Mouse (Mus musculus) embryonic facial prominence, embryonic 11.5 days (tissue): ENCODE results near the gene Sgk2. TPM values are rescaled to one million over a fixed set of nuclear protein-coding genes. Genes with fewer than 3 reads are reported as not detected.

Experiments used
- ATAC-seq: fragments of 200-750 bp; cut with Nextera tagmentation; replicated peaks from 2 replicates; pipeline ENCODE4 v1.8.0; 2017; ENCODE audit warnings: low read depth; ENCODE audit not compliant: insufficient number of reproducible peaks, low FRiP score, low TSS enrichment
- DNase-seq: peaks from one replicate; pipeline ENCODE4 v3.0.0-alpha.2; 2015; ENCODE audit warnings: low spot score
- H3K27ac ChIP-seq: fragments of 300-500 bp; sonication (generic); replicated peaks from 2 replicates; pipeline ENCODE4 v1.5.1; 2014; ENCODE audit warnings: mild to moderate bottlenecking, low read depth, low read length, control low read depth
- H3K27me3 ChIP-seq: fragments of 300-500 bp; sonication (generic); 2 replicates; pipeline ENCODE4 v1.6.1; 2014; ENCODE audit warnings: mild to moderate bottlenecking, low read length, moderate library complexity, mixed read lengths; ENCODE audit not compliant: control insufficient read depth, insufficient read depth
- H3K36me3 ChIP-seq: fragments of 300-500 bp; sonication (generic); replicated peaks from 2 replicates; pipeline ENCODE4 v1.6.1; 2014; ENCODE audit warnings: low read depth, mild to moderate bottlenecking, low read length, moderate library complexity, mixed read lengths; ENCODE audit not compliant: control insufficient read depth, insufficient read depth
- H3K4me1 ChIP-seq: fragments of 300-500 bp; sonication (generic); 2 replicates; pipeline ENCODE4 v1.6.1; 2014; ENCODE audit warnings: low read length, mixed read lengths; ENCODE audit not compliant: control insufficient read depth, insufficient read depth
- H3K4me2 ChIP-seq: fragments of 300-500 bp; sonication (generic); 2 replicates; pipeline ENCODE4 v1.6.1; 2014; ENCODE audit warnings: low read depth, mild to moderate bottlenecking, control low read depth, low read length, moderate library complexity
- H3K4me3 ChIP-seq: fragments of 300-500 bp; sonication (generic); 2 replicates; pipeline ENCODE4 v1.5.1; 2014; ENCODE audit warnings: low read depth, low read length, control low read depth
- H3K9ac ChIP-seq: fragments of 300-500 bp; sonication (generic); replicated peaks from 2 replicates; pipeline ENCODE4 v1.6.1; 2014; ENCODE audit warnings: mild to moderate bottlenecking, control low read depth, low read length
- H3K9me3 ChIP-seq: fragments of 300-500 bp; sonication (generic); replicated peaks from 2 replicates; pipeline ENCODE4 v1.6.1; 2016; ENCODE audit warnings: mild to moderate bottlenecking, low read length, inconsistent platforms, mixed read lengths; ENCODE audit not compliant: control insufficient read depth
- WGBS: fragments of 180-500 bp; shearing (Covaris S2); extraction: QIAGEN DNeasy Blood & Tissue Kit; methylation state at CpG from one replicate; pipeline ENCODE4 v1.1.7; 2014; 5-methylcytosine and 5-hydroxymethylcytosine counted together
- polyA plus RNA-seq: library from polyadenylated mRNA; unstranded; fragments of >200 nt; fragmentation: Nextera tagmentation; extraction: Ambion mirVana; gene quantifications from 2 replicates; pipeline ENCODE4 v1.2.1, GENCODE M21; 2014

Sgk2 gene
- not detected in 2 replicates for polyA plus RNA-seq

DNA sequence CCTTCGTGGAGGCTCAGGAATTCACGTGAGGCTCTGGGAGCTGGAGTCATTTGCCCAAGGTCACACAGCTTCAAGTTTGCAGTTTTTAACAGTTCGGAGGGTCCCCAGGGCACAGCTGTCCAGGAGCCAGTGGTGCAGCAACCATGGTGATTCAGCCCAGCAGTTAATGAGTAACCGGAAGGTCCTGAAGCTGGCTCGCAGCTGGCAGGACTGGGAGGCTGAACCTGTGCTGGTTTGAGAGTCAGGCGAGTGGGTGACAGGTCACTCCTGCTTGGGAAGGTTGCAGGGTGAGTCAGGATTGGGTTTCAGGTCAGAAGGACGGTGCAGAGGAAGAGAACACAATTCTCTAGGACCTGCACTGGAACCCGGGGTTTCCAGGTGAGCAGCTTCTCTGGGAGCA is at the start of gene Sgk2:
Gene Sgk2 (plus strand): TSS at position 113 of the 400 bp plus-strand sequence.
- H3K27ac ChIP-seq = no peak within 1 kb of the TSS
- no peaks in the 10 kb centered on the region for H3K9me3 ChIP-seq
- 50% methylated on average over 8 of the region's 8 CpGs for WGBS
- H3K27me3 ChIP-seq = no peaks in the 10 kb centered on the region
- no peak within 1 kb of the TSS for H3K4me3 ChIP-seq
- H3K36me3 ChIP-seq = no peaks in the 10 kb centered on the region
- DNase-seq (no peak), ATAC-seq (no peak)
- H3K9ac ChIP-seq = no peak within 1 kb of the TSS
- no peak within 1 kb of the TSS for H3K4me2 ChIP-seq
- no peaks in the 10 kb centered on the region for H3K4me1 ChIP-seq

DNA sequence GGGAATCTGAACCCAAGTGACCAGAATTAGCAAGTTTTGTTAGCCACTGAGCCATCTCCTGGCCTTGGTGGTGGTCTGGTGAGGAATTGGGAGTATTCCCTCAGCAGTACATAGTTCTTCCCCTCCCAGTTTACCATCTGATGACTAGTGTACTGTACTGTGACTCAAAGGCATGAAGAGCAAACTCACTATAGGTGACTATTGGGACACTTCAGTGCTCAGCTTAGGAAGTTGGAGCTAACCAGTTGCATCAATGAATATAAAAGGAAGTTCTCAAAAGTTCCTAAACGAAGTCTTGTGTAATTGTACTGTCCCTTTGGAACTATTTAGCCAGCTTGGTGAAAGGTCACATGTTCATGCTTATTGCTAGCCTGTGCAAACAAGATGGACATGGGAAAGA is 47.6 kb upstream of the Sgk2 start:
- ATAC-seq = no peak
- no peak for DNase-seq
- H3K36me3 ChIP-seq = peaks cover 8% of the 10 kb centered on the region
- no peaks in the 10 kb centered on the region for H3K9me3 ChIP-seq
- peaks cover 3% of the 10 kb centered on the region; the same call in 1 of the 2 replicates for H3K27me3 ChIP-seq
- H3K9ac ChIP-seq = no peak overlapping the region
- WGBS = 83% methylated on average over 1 of the region's 1 CpGs
- no peak overlapping the region for H3K27ac ChIP-seq
- no peak overlapping the region for H3K4me2 ChIP-seq
- H3K4me3 ChIP-seq = no peak overlapping the region
- H3K4me1 ChIP-seq = no peaks in the 10 kb centered on the region; the same call in 1 of the 2 replicates

- H3K9ac ChIP-seq = peak within 1 kb of the TSS; percentile 57
- ATAC-seq (peak; percentile 62), DNase-seq (peak; percentile 45)
- H3K9me3 ChIP-seq = no peaks in the 10 kb centered on the region
- under 1% methylated on average over 40 of the region's 40 CpGs for WGBS
- H3K27ac ChIP-seq = no peak within 1 kb of the TSS
- peak within 1 kb of the TSS; percentile 97 for H3K4me2 ChIP-seq
- peaks cover 3% of the 10 kb centered on the region; the same call in 1 of the 2 replicates for H3K27me3 ChIP-seq
- H3K4me1 ChIP-seq = no peaks in the 10 kb centered on the region; the same call in 1 of the 2 replicates
- H3K4me3 ChIP-seq = peak within 1 kb of the TSS; percentile 48
- peaks cover 5% of the 10 kb centered on the region for H3K36me3 ChIP-seq
Observed at GRCm38 (mm10) chr2:162943148-162943846, 43.8 kb upstream of the Sgk2 start, which contains the start of gene L3mbtl1. TSS of gene L3mbtl1 (plus strand) at chr2:162943472.

GRCm38 (mm10) chr2:162943931-162944330 is 43.2 kb upstream of the Sgk2 start:
- H3K4me1 ChIP-seq = no peaks in the 10 kb centered on the region; the same call in 1 of the 2 replicates
- peak overlapping the region; percentile 97 for H3K4me2 ChIP-seq
- DNase-seq (no peak), ATAC-seq (no peak)
- H3K36me3 ChIP-seq = peaks cover 5% of the 10 kb centered on the region
- 9% methylated on average over 10 of the region's 11 CpGs for WGBS
- H3K27me3 ChIP-seq = peaks cover 3% of the 10 kb centered on the region; the same call in 1 of the 2 replicates
- no peak overlapping the region for H3K9ac ChIP-seq
- H3K9me3 ChIP-seq = no peaks in the 10 kb centered on the region
- no peak overlapping the region for H3K27ac ChIP-seq
- H3K4me3 ChIP-seq = no peak overlapping the region; the same call in 1 of the 2 replicates

GRCm38 (mm10) chr2:162946964-162947363 is 40.2 kb upstream of the Sgk2 start:
- Histone ChIP-seq H3K4me2 (no peak overlapping the region), H3K36me3 (no peaks in the 10 kb centered on the region), H3K9ac (no peak overlapping the region), H3K4me3 (no peak overlapping the region), H3K4me1 (no peaks in the 10 kb centered on the region), H3K27ac (no peak overlapping the region), H3K27me3 (peaks cover 3% of the 10 kb centered on the region; the same call in 1 of the 2 replicates), H3K9me3 (no peaks in the 10 kb centered on the region)
- DNase-seq (no peak), ATAC-seq (no peak)
- WGBS = 79% methylated on average over 5 of the region's 5 CpGs

GRCm38 (mm10) chr2:162947736-162948135 is 39.4 kb upstream of the Sgk2 start:
- DNase-seq = peak; percentile 32

GRCm38 (mm10) chr2:162948221-162948620 is 38.9 kb upstream of the Sgk2 start:
- 0 out of 2 replicates have a peak overlapping the region, but pooled peaks have one; percentile 7 for H3K4me3 ChIP-seq
- no peaks in the 10 kb centered on the region for H3K4me1 ChIP-seq
- H3K9me3 ChIP-seq = no peaks in the 10 kb centered on the region
- no peaks in the 10 kb centered on the region for H3K27me3 ChIP-seq
- H3K36me3 ChIP-seq = no peaks in the 10 kb centered on the region
- H3K4me2 ChIP-seq = peak overlapping the region; percentile 34
- no peak overlapping the region for H3K9ac ChIP-seq
- DNase-seq = no peak
- 61% methylated on average over 14 of the region's 14 CpGs for WGBS
- ATAC-seq = no peak
- no peak overlapping the region for H3K27ac ChIP-seq

More at GRCm38 (mm10) chr2:162947736-162948135, 39.4 kb upstream of the Sgk2 start:
- no peak for ATAC-seq
- Histone ChIP-seq H3K9ac (no peak overlapping the region), H3K27me3 (peaks cover 3% of the 10 kb centered on the region; the same call in 1 of the 2 replicates), H3K4me3 (0 out of 2 replicates have a peak overlapping the region, but pooled peaks have one; percentile 7), H3K27ac (no peak overlapping the region), H3K4me2 (peak overlapping the region; percentile 34; the same call in 1 of the 2 replicates), H3K4me1 (no peaks in the 10 kb centered on the region), H3K36me3 (no peaks in the 10 kb centered on the region), H3K9me3 (no peaks in the 10 kb centered on the region)
- 31% methylated on average over 15 of the region's 15 CpGs for WGBS

- no peak for ATAC-seq
- no peak for DNase-seq
- H3K9me3 ChIP-seq = no peaks in the 10 kb centered on the region
- H3K4me3 ChIP-seq = no peak overlapping the region
- H3K4me2 ChIP-seq = no peak overlapping the region
- no peaks in the 10 kb centered on the region for H3K36me3 ChIP-seq
- H3K9ac ChIP-seq = no peak overlapping the region
- H3K27ac ChIP-seq = no peak overlapping the region
- no peaks in the 10 kb centered on the region for H3K27me3 ChIP-seq
- 96% methylated on average over 2 of the region's 2 CpGs for WGBS
- H3K4me1 ChIP-seq = no peaks in the 10 kb centered on the region
Observed at GRCm38 (mm10) chr2:162950776-162951175, 36.4 kb upstream of the Sgk2 start.
